Mouse (Mus musculus): ENCODE data around the gene Ankrd50. TPM values are rescaled to one million over a fixed set of nuclear protein-coding genes. Genes with fewer than 3 reads are reported as not detected.

The Ankrd50 gene
- polyA plus RNA-seq, 1 experiment from 2014 or later, result 15.2 TPM

- Histone ChIP-seq H3K4me1 (replicated peaks) (no peaks in the 10 kb centered on the region), H3K4me3 (replicated peaks) (no peak overlapping the region), H3K36me3 (peaks cover 7% of the 10 kb centered on the region), H3K9ac (no peak overlapping the region), H3K27ac (no peak overlapping the region), H3K9me3 (no peaks in the 10 kb centered on the region), H3K4me2 (replicated peaks) (no peak overlapping the region), H3K27me3 (replicated peaks) (no peaks in the 10 kb centered on the region)
- ATAC-seq, result no peak
- WGBS, result 65% methylated on average over 2 of the region's 2 CpGs
Observed at GRCm38 (mm10) chr3:38461742-38462141, 22.9 kb downstream of the Ankrd50 start.

DNA sequence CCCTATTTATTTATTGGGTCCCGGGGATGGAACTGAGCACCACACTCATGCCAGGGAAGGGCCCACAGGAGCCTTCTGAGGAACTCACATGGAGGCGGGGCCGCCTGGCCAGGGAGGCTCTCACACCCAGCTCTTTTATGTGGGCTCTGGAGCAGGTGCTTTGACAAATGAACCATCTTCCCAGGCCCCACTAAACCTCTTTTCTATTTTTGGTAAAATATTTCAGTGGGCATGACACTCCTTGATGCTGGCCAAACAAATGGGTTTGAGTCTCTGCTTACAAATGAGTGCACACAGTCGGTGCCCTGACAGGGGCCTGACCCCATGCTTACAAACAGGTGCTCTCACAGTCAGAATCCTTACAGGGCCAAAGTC, 24.4 kb downstream of the Ankrd50 start:
- H3K9me3 ChIP-seq, result no peaks in the 10 kb centered on the region
- no peak overlapping the region for H3K4me3 ChIP-seq (replicated peaks)
- H3K36me3 ChIP-seq, result peaks cover 21% of the 10 kb centered on the region
- no peak overlapping the region for H3K9ac ChIP-seq
- 86% methylated on average over 4 of the region's 4 CpGs for WGBS
- no peak for ATAC-seq
- H3K4me2 ChIP-seq (replicated peaks), result no peak overlapping the region
- H3K27me3 ChIP-seq (replicated peaks), result no peaks in the 10 kb centered on the region
- no peaks in the 10 kb centered on the region for H3K4me1 ChIP-seq (replicated peaks)
- H3K27ac ChIP-seq, result no peak overlapping the region

DNA sequence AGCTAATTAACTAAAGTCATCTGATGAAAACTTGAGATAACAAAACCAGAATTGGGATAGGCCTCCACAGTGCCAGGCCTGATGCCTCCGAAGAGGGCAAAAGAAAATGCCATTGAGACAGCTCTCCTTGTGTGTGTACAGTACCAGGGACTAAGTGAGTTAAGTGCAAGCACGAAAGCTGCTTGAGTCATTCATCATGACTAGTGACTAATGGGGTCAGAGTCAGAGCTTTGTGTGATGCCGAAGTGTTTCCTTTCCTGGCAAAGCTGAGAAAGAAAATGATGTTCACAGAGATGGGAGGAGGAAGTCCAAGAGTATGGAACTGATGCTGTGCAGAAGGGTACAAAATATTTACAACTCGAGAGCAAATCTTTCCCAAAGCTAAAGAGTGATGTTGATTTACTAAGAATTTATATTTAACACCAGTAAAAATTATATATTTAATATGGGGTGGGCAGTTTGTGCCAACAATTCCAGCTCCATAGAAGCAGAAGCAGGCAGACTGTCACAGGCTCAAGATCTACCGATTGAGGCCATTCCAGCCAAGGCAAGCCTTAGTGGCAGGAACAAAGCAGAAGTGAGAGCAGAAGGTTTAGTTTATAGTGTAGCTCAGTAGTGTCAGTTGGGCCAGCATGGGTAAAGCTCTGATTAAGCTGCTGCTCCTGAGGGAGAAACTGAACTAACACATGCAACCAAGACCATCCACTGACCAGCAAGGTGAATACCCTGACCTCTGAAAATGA, 25.0 kb downstream of the Ankrd50 start:
- H3K27me3 ChIP-seq (replicated peaks), result no peaks in the 10 kb centered on the region
- no peak overlapping the region for H3K27ac ChIP-seq
- no peak overlapping the region for H3K9ac ChIP-seq
- 49% methylated on average over 5 of the region's 5 CpGs for WGBS
- H3K4me1 ChIP-seq (replicated peaks), result no peaks in the 10 kb centered on the region
- H3K36me3 ChIP-seq, result peaks cover 27% of the 10 kb centered on the region
- no peak overlapping the region for H3K4me3 ChIP-seq (replicated peaks)
- H3K4me2 ChIP-seq (replicated peaks), result no peak overlapping the region
- H3K9me3 ChIP-seq, result no peaks in the 10 kb centered on the region
- ATAC-seq, result no peak

DNA sequence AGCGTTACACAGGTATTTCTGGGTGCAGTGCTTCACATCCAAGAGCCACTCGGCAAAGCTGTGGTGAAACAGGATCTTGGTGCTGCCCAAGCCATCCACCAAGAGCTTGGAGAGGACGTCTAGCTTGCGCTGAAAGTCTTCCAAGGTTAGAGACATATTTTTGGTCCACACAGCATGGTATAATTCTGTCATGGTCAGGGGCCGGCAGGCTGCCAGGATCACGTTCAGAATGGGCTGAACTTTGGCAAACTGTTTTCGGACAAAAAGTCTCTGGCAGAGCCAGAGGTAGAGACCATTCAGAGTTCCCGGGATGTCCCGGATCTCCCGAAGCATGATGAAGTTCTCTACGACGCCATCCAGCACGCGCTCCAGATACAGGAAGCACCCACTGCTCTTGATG, 27.6 kb downstream of the Ankrd50 start:
- H3K9ac ChIP-seq, result no peak overlapping the region
- H3K4me3 ChIP-seq (replicated peaks), result no peak overlapping the region
- no peaks in the 10 kb centered on the region for H3K4me1 ChIP-seq (replicated peaks)
- H3K4me2 ChIP-seq (replicated peaks), result no peak overlapping the region
- ATAC-seq, result no peak
- WGBS, result 97% methylated on average over 14 of the region's 14 CpGs
- H3K27me3 ChIP-seq (replicated peaks), result no peaks in the 10 kb centered on the region
- no peaks in the 10 kb centered on the region for H3K9me3 ChIP-seq
- H3K27ac ChIP-seq, result no peak overlapping the region
- peaks cover 40% of the 10 kb centered on the region for H3K36me3 ChIP-seq

- Histone ChIP-seq H3K27ac (no peak overlapping the region), H3K36me3 (peaks cover 51% of the 10 kb centered on the region), H3K4me2 (replicated peaks) (no peak overlapping the region), H3K4me3 (replicated peaks) (no peak overlapping the region), H3K4me1 (replicated peaks) (no peaks in the 10 kb centered on the region), H3K9me3 (no peaks in the 10 kb centered on the region), H3K27me3 (replicated peaks) (no peaks in the 10 kb centered on the region), H3K9ac (no peak overlapping the region)
- WGBS, result 88% methylated on average over 9 of the region's 9 CpGs
- no peak for ATAC-seq
Observed at GRCm38 (mm10) chr3:38452199-38452598, 32.4 kb downstream of the Ankrd50 start.

DNA sequence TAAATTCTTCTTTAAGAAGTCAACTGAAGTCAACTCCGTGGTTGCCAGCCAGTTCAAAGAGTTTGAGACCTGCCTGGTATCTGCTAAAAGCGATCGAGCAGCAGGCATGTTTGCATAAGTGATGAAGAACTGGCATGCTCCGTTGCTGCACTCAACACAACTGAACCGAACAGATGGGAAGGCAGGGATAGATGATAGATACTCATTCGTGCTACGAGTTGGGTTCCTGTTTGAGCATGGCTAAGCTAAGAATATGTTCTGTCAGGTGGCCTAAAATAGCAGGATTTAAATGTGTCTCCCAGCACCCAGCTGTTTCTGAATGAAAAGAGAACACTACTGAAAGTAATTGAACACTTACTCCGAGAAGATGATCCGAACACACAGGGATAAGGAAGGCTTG, 38.1 kb downstream of the Ankrd50 start:
- 88% methylated on average over 9 of the region's 9 CpGs for WGBS
- no peak for ATAC-seq

GRCm38 (mm10) chr3:38443875-38444274, 40.8 kb downstream of the Ankrd50 start:
- Histone ChIP-seq H3K4me1 (replicated peaks) (no peaks in the 10 kb centered on the region), H3K9me3 (no peaks in the 10 kb centered on the region), H3K27me3 (replicated peaks) (no peaks in the 10 kb centered on the region), H3K4me2 (replicated peaks) (no peak overlapping the region), H3K27ac (no peak overlapping the region), H3K4me3 (replicated peaks) (no peak overlapping the region), H3K9ac (no peak overlapping the region), H3K36me3 (no peaks in the 10 kb centered on the region)
- no peak for ATAC-seq
- 55% methylated on average over 4 of the region's 4 CpGs for WGBS

More for the DNA sequence above, 38.1 kb downstream of the Ankrd50 start:
- no peaks in the 10 kb centered on the region for H3K4me1 ChIP-seq (replicated peaks)
- H3K27me3 ChIP-seq (replicated peaks), result no peaks in the 10 kb centered on the region
- no peaks in the 10 kb centered on the region for H3K9me3 ChIP-seq
- no peak overlapping the region for H3K27ac ChIP-seq
- H3K4me3 ChIP-seq (replicated peaks), result no peak overlapping the region
- H3K36me3 ChIP-seq, result peaks cover 10% of the 10 kb centered on the region
- no peak overlapping the region for H3K4me2 ChIP-seq (replicated peaks)
- no peak overlapping the region for H3K9ac ChIP-seq

DNA sequence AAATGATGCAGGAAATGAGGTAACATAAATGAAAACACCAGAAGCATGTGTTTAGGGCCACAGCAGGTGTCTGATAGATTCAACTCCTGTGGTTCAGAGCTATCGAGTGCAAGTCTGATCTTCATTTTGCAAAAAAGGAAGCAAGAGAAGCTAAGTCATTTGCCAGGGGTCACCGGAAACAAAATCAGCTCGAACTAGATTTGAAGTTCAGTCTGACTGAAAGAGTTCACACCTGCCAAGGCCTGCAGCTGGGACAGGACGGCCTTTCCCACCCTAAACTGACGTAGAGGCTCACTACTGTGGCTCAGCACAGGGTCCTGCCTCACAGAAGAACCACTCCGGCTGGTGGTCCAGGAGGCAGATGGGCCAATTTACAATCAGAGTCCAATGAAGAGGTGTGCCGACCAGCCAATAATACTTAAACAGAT, 44.1 kb downstream of the Ankrd50 start:
- no peak overlapping the region for H3K4me3 ChIP-seq (replicated peaks)
- H3K9me3 ChIP-seq, result no peaks in the 10 kb centered on the region
- no peaks in the 10 kb centered on the region for H3K27me3 ChIP-seq (replicated peaks)
- WGBS, result 66% methylated on average over 7 of the region's 7 CpGs
- no peak for ATAC-seq
- no peak overlapping the region for H3K27ac ChIP-seq
- H3K4me1 ChIP-seq (replicated peaks), result no peaks in the 10 kb centered on the region
- H3K4me2 ChIP-seq (replicated peaks), result no peak overlapping the region
- no peak overlapping the region for H3K9ac ChIP-seq
- no peaks in the 10 kb centered on the region for H3K36me3 ChIP-seq

DNA sequence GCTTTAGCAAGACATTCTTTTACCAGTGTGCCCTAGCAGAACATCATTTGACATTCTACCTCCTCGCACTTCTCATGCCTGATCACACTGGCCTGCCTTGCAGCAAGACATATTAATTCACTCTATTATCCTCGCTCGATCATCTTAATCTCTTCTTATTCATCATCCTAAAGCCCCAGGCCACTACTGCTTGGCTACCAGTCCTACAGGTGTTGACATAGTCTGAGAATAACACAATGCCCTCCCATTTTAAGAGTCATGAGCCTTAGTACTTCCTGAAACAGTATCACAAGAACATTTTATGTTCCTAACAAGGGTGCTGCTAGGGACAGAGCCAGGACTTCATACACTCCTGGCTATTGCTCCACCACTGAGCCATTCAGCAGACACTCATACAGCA, 48.0 kb downstream of the Ankrd50 start:
- Histone ChIP-seq H3K4me1 (replicated peaks) (no peaks in the 10 kb centered on the region), H3K27me3 (replicated peaks) (no peaks in the 10 kb centered on the region), H3K9ac (no peak overlapping the region), H3K9me3 (no peaks in the 10 kb centered on the region), H3K4me3 (replicated peaks) (no peak overlapping the region), H3K27ac (no peak overlapping the region), H3K36me3 (no peaks in the 10 kb centered on the region), H3K4me2 (replicated peaks) (no peak overlapping the region)
- 90% methylated on average over 3 of the region's 3 CpGs for WGBS
- ATAC-seq, result no peak

DNA sequence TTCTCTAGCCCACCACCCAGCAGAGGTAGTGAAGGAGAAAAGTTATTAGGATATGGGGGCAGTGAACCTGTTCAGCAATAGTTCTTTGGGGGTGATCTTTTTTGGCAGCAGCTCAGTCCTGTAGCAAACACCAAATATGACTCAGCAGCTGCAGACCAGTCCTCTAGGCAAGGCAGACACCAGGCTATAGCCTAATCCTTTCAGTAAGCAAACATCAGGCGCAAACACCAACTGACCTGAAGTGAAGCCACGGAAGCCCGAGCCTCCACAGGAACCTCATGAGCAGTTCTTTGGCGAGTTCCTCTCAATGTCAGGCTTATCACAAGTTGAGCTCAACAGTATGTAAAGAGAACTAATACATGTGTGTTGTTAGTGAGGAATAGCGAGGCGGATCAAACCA, 48.8 kb downstream of the Ankrd50 start:
- ATAC-seq, result no peak
- H3K9ac ChIP-seq, result no peak overlapping the region
- no peaks in the 10 kb centered on the region for H3K4me1 ChIP-seq (replicated peaks)
- no peak overlapping the region for H3K4me3 ChIP-seq (replicated peaks)
- no peak overlapping the region for H3K4me2 ChIP-seq (replicated peaks)
- no peak overlapping the region for H3K27ac ChIP-seq
- H3K36me3 ChIP-seq, result no peaks in the 10 kb centered on the region
- no peaks in the 10 kb centered on the region for H3K27me3 ChIP-seq (replicated peaks)
- H3K9me3 ChIP-seq, result no peaks in the 10 kb centered on the region
- 80% methylated on average over 6 of the region's 6 CpGs for WGBS

DNA sequence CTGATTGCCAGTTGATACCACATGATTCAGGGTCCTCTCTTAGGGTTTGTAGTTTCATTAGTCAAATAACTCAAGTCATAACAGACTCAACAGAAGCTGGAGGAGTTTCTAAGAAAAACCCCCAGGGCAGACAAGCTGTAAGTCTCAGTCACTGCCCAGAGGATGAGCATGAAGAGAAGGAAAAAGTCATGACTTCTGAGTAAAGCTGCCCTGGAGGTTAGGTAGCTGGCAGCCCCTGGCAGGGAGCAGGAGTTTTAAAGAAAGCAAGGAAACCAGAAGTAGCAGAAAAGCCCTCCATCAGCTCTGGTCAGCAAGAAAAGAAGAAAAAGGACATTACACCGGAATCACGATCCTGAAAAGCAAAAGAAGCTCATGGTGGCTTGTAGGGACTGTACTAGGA, 50.2 kb downstream of the Ankrd50 start:
- no peak for ATAC-seq
- Histone ChIP-seq H3K4me3 (replicated peaks) (no peak overlapping the region), H3K4me2 (replicated peaks) (no peak overlapping the region), H3K27ac (no peak overlapping the region), H3K36me3 (no peaks in the 10 kb centered on the region), H3K4me1 (replicated peaks) (no peaks in the 10 kb centered on the region), H3K9me3 (no peaks in the 10 kb centered on the region), H3K27me3 (replicated peaks) (no peaks in the 10 kb centered on the region), H3K9ac (no peak overlapping the region)
- WGBS, result 87% methylated on average over 2 of the region's 2 CpGs

DNA sequence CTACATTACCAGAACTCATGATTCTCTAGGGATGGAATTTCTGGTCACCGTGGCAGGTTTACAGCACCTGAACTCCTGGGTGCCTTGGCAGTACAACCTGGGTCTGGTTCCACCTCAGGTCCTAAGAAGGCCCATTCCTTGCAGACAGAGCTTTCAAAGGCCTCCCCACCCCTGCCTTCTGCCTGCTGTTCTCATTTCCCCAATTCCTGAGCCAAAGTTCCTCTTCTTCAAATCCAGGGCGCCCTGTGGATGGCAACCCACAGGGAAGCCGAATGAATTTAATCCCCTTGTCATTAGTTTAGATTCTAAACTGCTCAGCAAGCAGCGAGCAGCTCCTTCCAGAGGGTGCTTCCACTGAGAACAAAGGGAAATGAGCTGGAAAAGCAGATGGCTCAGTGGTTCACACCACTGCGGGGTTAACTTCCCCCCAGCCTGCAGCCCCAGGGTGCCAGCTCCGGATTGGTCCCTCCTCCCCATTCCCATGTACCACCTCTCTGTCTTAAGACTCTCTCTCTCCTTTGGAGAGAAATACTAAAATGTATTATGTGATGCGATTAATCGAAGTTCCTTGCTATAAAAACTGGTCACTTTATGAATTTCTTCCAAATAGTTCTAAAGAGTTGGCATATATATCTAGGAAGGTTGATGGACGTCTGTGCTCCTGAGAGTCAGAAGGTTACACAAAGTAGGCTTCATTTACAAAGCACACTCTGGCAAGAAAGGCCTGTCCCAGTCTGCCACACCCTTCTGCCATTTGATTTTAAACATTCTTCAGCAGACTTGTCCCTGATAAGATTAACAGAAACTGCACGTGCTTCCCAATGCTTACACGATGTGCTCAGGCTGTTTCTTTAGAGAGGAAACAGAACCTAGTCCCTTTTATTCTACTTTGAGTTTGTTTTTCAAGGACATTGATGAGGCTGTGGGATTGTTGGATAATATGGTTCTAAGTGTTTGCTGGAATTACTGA, 50.9 kb downstream of the Ankrd50 start:
- Histone ChIP-seq H3K4me2 (replicated peaks) (no peak overlapping the region), H3K27me3 (replicated peaks) (no peaks in the 10 kb centered on the region), H3K4me3 (replicated peaks) (no peak overlapping the region), H3K27ac (no peak overlapping the region), H3K4me1 (replicated peaks) (no peaks in the 10 kb centered on the region), H3K9ac (no peak overlapping the region), H3K36me3 (no peaks in the 10 kb centered on the region), H3K9me3 (no peaks in the 10 kb centered on the region)
- 0 out of 2 replicates have a peak, but pooled peaks have one; percentile 43 for ATAC-seq
- 27% methylated on average over 11 of the region's 11 CpGs for WGBS
